11 mouse cellular contexts compared by ENCODE assay signal in genomic region chr4:139054300-139054923, GRCm38 (mm10). TPM values are rescaled to one million over a fixed set of nuclear protein-coding genes. Genes with fewer than 3 reads are reported as not detected.
A peak's percentile ranks its signal among the peaks of the same experiment; 100 is the strongest.
DNase-seq lines count a peak whose midpoint lies in the region; ATAC-seq lines count a peak whose summit lies in the region.
"Had no signal": no experiment of that assay in that cellular context is flagged by ENCODE, and none has a peak within 500 bp of the region (broad histone marks: within the 10 kb centered on the region; RNA-seq: fewer than 3 reads in every experiment).

No protein-coding gene starts in this region.

- H3K27me3 ChIP-seq in forebrain, embryonic 16.5 days (replicated peaks; ENCODE audit: control insufficient read depth, insufficient read depth, low read length), result 0 out of 2 replicates have a peak, but pooled peaks cover 4% of the 10 kb centered on the region

- H3K27ac ChIP-seq in forebrain, embryonic 16.5 days (ENCODE audit: low read length), result peak overlapping the region; percentile 58

- WGBS in forebrain, embryonic 16.5 days, result 27% methylated on average over 9 of the region's 9 CpGs

- no peaks in the 10 kb centered on the region for H3K36me3 ChIP-seq in forebrain, embryonic 16.5 days (ENCODE audit: control insufficient read depth, insufficient read depth)

- H3K4me1 ChIP-seq in forebrain, embryonic 16.5 days (replicated peaks; ENCODE audit: control insufficient read depth, insufficient read depth, low read length), result peaks cover 30% of the 10 kb centered on the region

- no peak overlapping the region for H3K4me2 ChIP-seq in forebrain, embryonic 16.5 days (ENCODE audit: low read length)

- no peaks in the 10 kb centered on the region for H3K9me3 ChIP-seq in forebrain, embryonic 16.5 days (ENCODE audit: control insufficient read depth, low read length)

- peak; percentile 87 for ATAC-seq in forebrain, embryonic 16.5 days

- no peak overlapping the region for H3K4me3 ChIP-seq in forebrain, embryonic 16.5 days (replicated peaks; ENCODE audit: low read length)

- DNase-seq in layer of hippocampus, adult 11-12 months (ENCODE audit: low spot score), result peak; percentile 66
- DNase-seq in layer of hippocampus, postnatal 25 days (ENCODE audit: extremely low spot score in 1 of 2, low spot score in 1 of 2), result no peak
- peak; percentile 70 to 84 for DNase-seq in layer of hippocampus, postnatal 14 days (ENCODE audit: low spot score in 2 of 2)
- DNase-seq in right cerebral cortex, adult 2 months (ENCODE audit: low spot score in 2 of 2), result peak; percentile 57 to 62
- no peak for DNase-seq in ovary, postnatal 36 days (ENCODE audit: low spot score)
- no peak for DNase-seq in spleen, adult 12 weeks (ENCODE audit: low spot score)
- no peak for DNase-seq in lung, postnatal 14 days
- DNase-seq: lung, postnatal 36 days had no signal

- H3K9ac ChIP-seq in forebrain, embryonic 16.5 days (replicated peaks; ENCODE audit: low read depth, low read length), result no peak overlapping the region; the same call in 1 of the 2 replicates

RNA-seq across cellular contexts. Expression of gene Htr6, which starts 21.0 kb away (rescaled TPM):
- 1 to 10 TPM; 7.2 to 7.5 TPM for total RNA-seq in layer of hippocampus, postnatal 25 days (2021)
- 0.34 and 0.60 TPM in 2 replicates for polyA plus RNA-seq in forebrain, embryonic 16.5 days (2015; fragmentation: Nextera tagmentation; extraction: Ambion mirVana)
- total RNA-seq in layer of hippocampus, postnatal 14 days (2021), result 1 to 10 TPM; 7.9 to 8.5 TPM
- polyA plus RNA-seq: spleen, adult 2 months had no signal

RNA-seq across cellular contexts. Expression of gene Nbl1, which starts 38.4 kb away (rescaled TPM):
- total RNA-seq in layer of hippocampus, postnatal 25 days (2021), result 10 to 100 TPM; 75.6 to 90.6 TPM
- 27.0 and 30.3 TPM in 2 replicates for polyA plus RNA-seq in forebrain, embryonic 16.5 days (2015; fragmentation: Nextera tagmentation; extraction: Ambion mirVana)
- total RNA-seq in layer of hippocampus, postnatal 14 days (2021), result 10 to 100 TPM; 77.4 to 93.7 TPM
- total RNA-seq: MEL had no signal

Comparison
In these comparisons a context has a peak if more than half of its experiments do, and no peak if none do; other contexts are left out.
1. DNase-seq: peak in layer of hippocampus, adult 11-12 months (single experiment), layer of hippocampus, postnatal 14 days (2 of 2) and right cerebral cortex, adult 2 months (2 of 2); none in layer of hippocampus, postnatal 25 days (0 of 2), ovary, postnatal 36 days (single experiment), spleen, adult 12 weeks (single experiment) and lung, postnatal 14 days (single experiment).